Mouse (Mus musculus) embryonic facial prominence, embryonic 15.5 days (tissue): ENCODE results near the gene Dnah2. TPM values are rescaled to one million over a fixed set of nuclear protein-coding genes. Genes with fewer than 3 reads are reported as not detected.

Source experiments
- ATAC-seq: fragments of 200-750 bp; cut with Nextera tagmentation; 2 replicates; pipeline ENCODE4 v1.8.0; 2017; ENCODE audit warnings: low read depth, moderate TSS enrichment; ENCODE audit not compliant: insufficient number of reproducible peaks, low FRiP score, low TSS enrichment
- H3K27ac ChIP-seq: fragments of 300-500 bp; sonication (generic); replicated peaks from 2 replicates; pipeline ENCODE4 v1.5.1; 2015; ENCODE audit warnings: mild to moderate bottlenecking, inconsistent platforms
- H3K27me3 ChIP-seq: fragments of 300-500 bp; sonication (generic); 2 replicates; pipeline ENCODE4 v1.6.1; 2015; ENCODE audit warnings: inconsistent platforms
- H3K36me3 ChIP-seq: fragments of 300-500 bp; sonication (generic); 2 replicates; pipeline ENCODE4 v1.6.1; 2015; ENCODE audit warnings: mild to moderate bottlenecking, inconsistent platforms
- H3K4me1 ChIP-seq: fragments of 300-500 bp; sonication (generic); 2 replicates; pipeline ENCODE4 v1.6.1; 2015; ENCODE audit warnings: inconsistent platforms
- H3K4me2 ChIP-seq: fragments of 300-500 bp; sonication (generic); replicated peaks from 2 replicates; pipeline ENCODE4 v1.6.1; 2015; ENCODE audit warnings: mild to moderate bottlenecking, inconsistent platforms
- H3K4me3 ChIP-seq: fragments of 300-500 bp; sonication (generic); replicated peaks from 2 replicates; pipeline ENCODE4 v1.5.1; 2015; ENCODE audit warnings: mild to moderate bottlenecking, inconsistent platforms
- H3K9ac ChIP-seq: fragments of 300-500 bp; sonication (generic); 2 replicates; pipeline ENCODE4 v1.6.1; 2015; ENCODE audit warnings: inconsistent platforms
- H3K9me3 ChIP-seq: fragments of 300-500 bp; sonication (generic); replicated peaks from 2 replicates; pipeline ENCODE4 v1.6.1; 2016; ENCODE audit warnings: inconsistent platforms
- WGBS: fragments of 180-500 bp; shearing (Covaris S2); methylation state at CpG from one replicate; pipeline ENCODE4 v1.1.7; 2015; 5-methylcytosine and 5-hydroxymethylcytosine counted together
- polyA plus RNA-seq: library from polyadenylated mRNA; unstranded; fragments of >200 nt; fragmentation: Nextera tagmentation; extraction: Ambion mirVana; gene quantifications from 2 replicates; pipeline ENCODE4 v1.2.1, GENCODE M21; 2015

Gene Dnah2
- polyA plus RNA-seq, 1 experiment from 2014 or later = 8.3 TPM

- Histone ChIP-seq H3K27me3 (no peaks in the 10 kb centered on the region), H3K4me1 (peaks cover 13% of the 10 kb centered on the region), H3K36me3 (no peaks in the 10 kb centered on the region), H3K4me3 (peak overlapping the region; percentile 28), H3K9ac (no peak overlapping the region), H3K9me3 (no peaks in the 10 kb centered on the region), H3K4me2 (peak overlapping the region; percentile 50), H3K27ac (peak overlapping the region; percentile 81)
- WGBS = 13% methylated on average over 4 of the region's 4 CpGs
- no peak for ATAC-seq
Observed at GRCm38 (mm10) chr11:69526631-69527030, 22.3 kb downstream of the Dnah2 start.

GRCm38 (mm10) chr11:69525661-69526060 lies 23.2 kb downstream of the Dnah2 start:
- no peak for ATAC-seq
- no peak overlapping the region for H3K9ac ChIP-seq
- no peak overlapping the region for H3K27ac ChIP-seq
- H3K4me2 ChIP-seq = no peak overlapping the region
- H3K27me3 ChIP-seq = no peaks in the 10 kb centered on the region
- no peaks in the 10 kb centered on the region for H3K9me3 ChIP-seq
- H3K4me1 ChIP-seq = peaks cover 19% of the 10 kb centered on the region
- 86% methylated on average over 9 of the region's 9 CpGs for WGBS
- no peak overlapping the region for H3K4me3 ChIP-seq
- H3K36me3 ChIP-seq = no peaks in the 10 kb centered on the region

DNA sequence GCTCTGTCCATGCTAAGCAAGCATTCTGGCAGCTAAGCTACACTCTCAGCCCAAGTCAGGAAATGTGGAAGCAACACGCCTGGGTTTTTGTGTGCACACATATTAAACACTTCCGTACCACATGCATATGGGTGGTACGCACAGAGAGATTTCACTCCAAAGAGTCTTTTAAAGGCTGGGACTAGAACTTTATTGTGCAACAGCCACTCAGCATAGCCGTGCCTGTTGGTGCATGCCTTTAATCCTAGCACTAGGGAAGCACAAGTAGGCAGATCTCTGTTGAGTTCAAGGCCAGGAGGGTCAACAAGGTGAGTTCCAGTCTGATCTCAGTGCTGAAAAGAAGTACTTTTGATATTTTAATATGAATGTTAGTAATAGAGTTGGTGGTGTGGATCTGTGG lies 25.3 kb downstream of the Dnah2 start:
- WGBS = 73% methylated on average over 4 of the region's 4 CpGs
- H3K27ac ChIP-seq = no peak overlapping the region

DNA sequence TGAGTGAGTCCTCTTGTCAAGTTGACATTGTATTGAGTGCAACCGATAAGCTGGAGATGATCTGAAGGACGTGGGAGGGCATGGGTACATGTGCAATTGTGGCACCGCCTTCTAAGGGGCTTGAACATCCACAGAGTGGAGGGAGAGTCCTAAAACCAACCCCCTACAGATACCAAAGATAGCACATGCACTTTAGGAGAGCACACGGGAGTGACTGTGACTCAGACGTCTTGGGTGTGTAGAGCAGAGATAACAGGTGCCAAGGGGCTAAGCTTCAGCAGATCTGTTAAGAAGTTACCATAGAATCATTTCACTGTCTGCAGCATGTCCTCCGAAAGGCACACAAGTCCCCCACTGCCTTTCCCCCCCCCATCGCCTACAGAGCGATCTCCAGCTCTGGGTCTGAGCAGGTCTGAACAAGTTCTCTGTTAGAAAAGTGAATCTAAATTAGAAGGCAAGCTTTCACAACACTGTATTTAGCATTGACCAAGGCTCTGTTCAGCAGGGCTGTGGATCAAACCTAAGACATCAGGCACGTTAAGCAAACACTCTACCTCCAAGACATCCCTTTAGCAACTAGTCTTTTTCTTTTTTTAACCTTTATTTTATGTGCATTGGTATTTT lies 27.3 kb downstream of the Dnah2 start:
- peaks cover 25% of the 10 kb centered on the region for H3K4me1 ChIP-seq
- H3K4me2 ChIP-seq = no peak overlapping the region
- no peaks in the 10 kb centered on the region for H3K27me3 ChIP-seq
- no peak for ATAC-seq
- H3K36me3 ChIP-seq = no peaks in the 10 kb centered on the region
- 70% methylated on average over 9 of the region's 9 CpGs for WGBS
- H3K4me3 ChIP-seq = no peak overlapping the region
- H3K9me3 ChIP-seq = no peaks in the 10 kb centered on the region
- H3K27ac ChIP-seq = no peak overlapping the region
- H3K9ac ChIP-seq = no peak overlapping the region

More for the DNA sequence above, 25.3 kb downstream of the Dnah2 start:
- Histone ChIP-seq H3K4me2 (no peak overlapping the region), H3K9me3 (no peaks in the 10 kb centered on the region), H3K9ac (no peak overlapping the region), H3K4me3 (no peak overlapping the region), H3K4me1 (peaks cover 27% of the 10 kb centered on the region), H3K36me3 (no peaks in the 10 kb centered on the region), H3K27me3 (no peaks in the 10 kb centered on the region)
- ATAC-seq = no peak

DNA sequence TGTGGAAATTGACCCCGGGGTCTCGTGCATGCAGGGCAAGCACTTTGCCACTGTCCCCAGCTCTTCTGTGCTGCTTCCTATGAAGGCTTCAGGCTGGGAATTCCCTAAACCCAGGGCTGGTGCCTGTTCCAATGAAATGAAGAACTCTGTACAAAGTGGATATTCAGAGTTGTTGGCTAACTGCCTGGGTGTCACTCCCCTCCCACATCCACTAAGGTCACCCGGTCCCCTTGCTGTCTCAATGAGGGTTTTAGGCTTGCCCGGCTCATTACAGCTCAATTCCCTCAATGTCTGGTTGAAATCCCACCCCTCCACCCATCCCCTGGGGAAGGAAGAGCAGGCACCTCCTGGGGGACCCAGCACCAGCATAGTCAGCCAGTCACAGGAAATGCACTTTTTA lies 28.9 kb downstream of the Dnah2 start:
- no peaks in the 10 kb centered on the region for H3K9me3 ChIP-seq
- WGBS = 63% methylated on average over 4 of the region's 4 CpGs
- no peak for ATAC-seq

GRCm38 (mm10) chr11:69516661-69517060 lies 32.2 kb downstream of the Dnah2 start:
- Histone ChIP-seq H3K27me3 (no peaks in the 10 kb centered on the region), H3K9me3 (no peaks in the 10 kb centered on the region), H3K4me2 (peak overlapping the region; percentile 39), H3K9ac (no peak overlapping the region), H3K4me1 (peaks cover 39% of the 10 kb centered on the region), H3K4me3 (peak overlapping the region; percentile 10; the same call in 1 of the 2 replicates), H3K36me3 (no peaks in the 10 kb centered on the region), H3K27ac (peak overlapping the region; percentile 79)
- no peak for ATAC-seq
- 37% methylated on average over 3 of the region's 3 CpGs for WGBS

More for the DNA sequence above, 28.9 kb downstream of the Dnah2 start:
- Histone ChIP-seq H3K27ac (no peak overlapping the region), H3K9ac (no peak overlapping the region), H3K4me1 (peaks cover 39% of the 10 kb centered on the region), H3K4me2 (no peak overlapping the region), H3K4me3 (no peak overlapping the region), H3K27me3 (no peaks in the 10 kb centered on the region), H3K36me3 (no peaks in the 10 kb centered on the region)

DNA sequence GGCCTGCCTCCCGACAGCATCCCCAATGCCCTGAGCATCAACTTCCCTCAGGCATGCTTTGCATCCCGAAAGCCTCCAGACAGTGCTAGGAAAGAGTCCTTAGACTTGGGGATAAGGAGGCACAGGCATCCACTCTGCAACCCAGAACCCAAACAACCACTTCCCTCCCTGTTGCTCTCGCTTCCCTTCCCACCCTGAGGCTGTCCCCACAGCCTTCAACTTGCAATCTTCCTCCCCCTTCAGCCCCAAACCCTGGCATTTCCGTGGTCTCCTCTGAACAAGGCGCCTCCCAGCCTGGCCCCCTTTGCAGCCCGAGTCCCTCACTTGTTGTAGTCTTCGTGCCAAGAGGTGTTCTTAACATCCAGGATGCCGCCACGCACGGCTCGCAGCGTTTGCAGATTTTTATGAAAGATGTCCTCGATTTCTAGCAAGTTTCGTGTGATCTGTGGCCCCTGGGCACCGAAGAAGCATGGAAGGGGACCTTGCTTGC lies 32.7 kb downstream of the Dnah2 start:
- ATAC-seq = no peak
- Histone ChIP-seq H3K4me3 (peak overlapping the region; percentile 10), H3K9me3 (no peaks in the 10 kb centered on the region), H3K36me3 (no peaks in the 10 kb centered on the region), H3K4me1 (peaks cover 38% of the 10 kb centered on the region), H3K4me2 (peak overlapping the region; percentile 39), H3K9ac (no peak overlapping the region), H3K27ac (peak overlapping the region; percentile 79), H3K27me3 (no peaks in the 10 kb centered on the region)
- 36% methylated on average over 15 of the region's 15 CpGs for WGBS

DNA sequence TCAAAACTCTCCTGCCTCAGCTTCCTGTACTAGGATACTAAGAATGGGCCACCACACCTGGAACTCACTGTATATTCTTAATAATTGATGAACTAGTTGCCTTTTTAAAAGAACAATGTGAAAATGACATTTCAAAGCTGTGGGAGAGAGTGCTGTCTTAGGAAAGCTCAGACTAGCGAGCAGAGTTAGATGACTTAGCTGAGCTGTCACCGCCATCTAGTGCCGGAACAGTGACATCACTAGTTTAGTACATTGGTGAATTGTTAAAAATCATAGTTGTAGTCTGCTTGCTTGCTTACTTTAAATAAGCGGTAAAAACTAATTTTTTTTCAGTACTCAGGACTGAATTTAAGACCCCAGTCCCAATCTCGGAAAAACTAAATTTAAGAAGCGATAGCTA lies 35.1 kb downstream of the Dnah2 start:
- ATAC-seq = peak; percentile 52; the same call in 1 of the 2 replicates
- H3K4me2 ChIP-seq = no peak overlapping the region
- no peak overlapping the region for H3K9ac ChIP-seq
- 8% methylated on average over 6 of the region's 6 CpGs for WGBS
- peaks cover 25% of the 10 kb centered on the region for H3K4me1 ChIP-seq
- H3K4me3 ChIP-seq = no peak overlapping the region
- H3K27me3 ChIP-seq = no peaks in the 10 kb centered on the region
- no peaks in the 10 kb centered on the region for H3K9me3 ChIP-seq
- H3K27ac ChIP-seq = no peak overlapping the region
- no peaks in the 10 kb centered on the region for H3K36me3 ChIP-seq

GRCm38 (mm10) chr11:69510796-69511496 lies 38.0 kb downstream of the Dnah2 start:
- no peak for ATAC-seq
- 22% methylated on average over 7 of the region's 7 CpGs for WGBS
- H3K4me2 ChIP-seq = no peak overlapping the region

GRCm38 (mm10) chr11:69503863-69504280 lies 45.0 kb downstream of the Dnah2 start:
- H3K27ac ChIP-seq = no peak overlapping the region
- H3K36me3 ChIP-seq = no peaks in the 10 kb centered on the region
- WGBS = 35% methylated on average over 4 of the region's 4 CpGs
- H3K4me3 ChIP-seq = no peak overlapping the region
- no peaks in the 10 kb centered on the region for H3K27me3 ChIP-seq
- no peaks in the 10 kb centered on the region for H3K9me3 ChIP-seq
- ATAC-seq = 0 out of 2 replicates have a peak, but pooled peaks have one; percentile 29
- H3K4me1 ChIP-seq = peaks cover 12% of the 10 kb centered on the region; the same call in 1 of the 2 replicates
- H3K9ac ChIP-seq = no peak overlapping the region
- no peak overlapping the region for H3K4me2 ChIP-seq

More at GRCm38 (mm10) chr11:69510796-69511496, 38.0 kb downstream of the Dnah2 start:
- Histone ChIP-seq H3K9ac (no peak overlapping the region), H3K36me3 (no peaks in the 10 kb centered on the region), H3K9me3 (no peaks in the 10 kb centered on the region), H3K4me1 (peaks cover 8% of the 10 kb centered on the region), H3K4me3 (no peak overlapping the region), H3K27ac (no peak overlapping the region), H3K27me3 (no peaks in the 10 kb centered on the region)

GRCm38 (mm10) chr11:69501555-69501954 lies 47.4 kb downstream of the Dnah2 start:
- 65% methylated on average over 9 of the region's 9 CpGs for WGBS
- H3K4me2 ChIP-seq = no peak overlapping the region
- ATAC-seq = no peak
- no peak overlapping the region for H3K9ac ChIP-seq
- no peaks in the 10 kb centered on the region for H3K9me3 ChIP-seq
- 0 out of 2 replicates have a peak, but pooled peaks cover 5% of the 10 kb centered on the region for H3K36me3 ChIP-seq
- H3K27ac ChIP-seq = no peak overlapping the region
- H3K27me3 ChIP-seq = no peaks in the 10 kb centered on the region
- H3K4me3 ChIP-seq = no peak overlapping the region
- peaks cover 12% of the 10 kb centered on the region; the same call in 1 of the 2 replicates for H3K4me1 ChIP-seq
